Mouse (Mus musculus) thymus, adult 2 months (tissue): ENCODE measurements around the gene Chst2.

Experiments used
- CTCF ChIP-seq: fragments of 200-500 bp; IDR thresholded peaks from 2 replicates; pipeline ENCODE4 v1.5.1; 2012; ENCODE audit warnings: mild to moderate bottlenecking, control low read depth, low read length, moderate library complexity, borderline replicate concordance; ENCODE audit not compliant: control insufficient read depth, poor library complexity, insufficient read depth; ENCODE audit errors: extremely low read depth
- POLR2A ChIP-seq: fragments of 200-500 bp; IDR thresholded peaks from 2 replicates; pipeline ENCODE4 v1.6.1; 2012; ENCODE audit warnings: mild to moderate bottlenecking, low read length, control low read depth, moderate library complexity; ENCODE audit not compliant: control insufficient read depth, poor library complexity, insufficient read depth; ENCODE audit errors: extremely low read depth

DNA sequence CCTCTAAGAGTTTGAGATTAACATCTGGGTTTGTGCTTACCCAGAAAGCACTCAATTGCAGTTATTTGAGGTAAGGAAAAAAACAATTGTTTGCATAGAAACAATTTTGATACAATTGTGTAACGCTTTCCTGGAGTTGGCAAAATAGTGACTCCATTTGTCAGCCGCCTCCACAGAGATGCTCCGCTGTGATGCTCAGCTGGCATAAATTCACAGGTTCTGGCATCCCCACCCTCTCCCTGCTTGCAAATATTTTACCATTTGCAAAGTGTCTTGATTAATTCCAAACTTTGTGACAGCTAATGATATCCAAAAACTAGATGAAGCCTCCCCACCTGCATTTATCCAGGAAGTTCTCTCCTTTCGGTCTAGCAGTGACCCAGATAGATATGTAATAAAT lies 5.5 kb upstream of the Chst2 start:
- TF ChIP-seq CTCF, result no peak
- no peak for TF ChIP-seq POLR2A
